In genomic region chr4:62207851-62208695, GRCm38 (mm10) we compare ENCODE assay signal across 8 mouse cellular contexts. TPM values are rescaled to one million over a fixed set of nuclear protein-coding genes. Genes with fewer than 3 reads are reported as not detected.
DNase-seq lines count a peak whose midpoint lies in the region; ATAC-seq and TF ChIP-seq lines count a peak whose summit lies in the region.

No protein-coding gene starts in this region.

- H3K36me3 ChIP-seq in forebrain, embryonic 10.5 days (replicated peaks): peaks cover 28% of the 10 kb centered on the region
- peaks cover 18% of the 10 kb centered on the region for H3K36me3 ChIP-seq in heart, embryonic 13.5 days
- peaks cover 9% of the 10 kb centered on the region; the same call in 1 of the 2 replicates for H3K36me3 ChIP-seq in kidney, postnatal 0 days (ENCODE audit: insufficient read depth, low read length)
- peaks cover 3% of the 10 kb centered on the region; the same call in 1 of the 2 replicates for H3K36me3 ChIP-seq in stomach, postnatal 0 days (ENCODE audit: control insufficient read depth, insufficient read depth, low read length)

- H3K9ac ChIP-seq in heart, embryonic 13.5 days: peak overlapping the region; percentile 85
- H3K9ac ChIP-seq in kidney, postnatal 0 days (ENCODE audit: low read depth, low read length): peak overlapping the region; percentile 79
- H3K9ac ChIP-seq in stomach, postnatal 0 days (ENCODE audit: low read length): peak overlapping the region; percentile 62

- H3K27ac ChIP-seq in forebrain, embryonic 10.5 days: peak overlapping the region; percentile 97
- H3K27ac ChIP-seq in heart, embryonic 13.5 days (replicated peaks): peak overlapping the region; percentile 90
- H3K27ac ChIP-seq in kidney, postnatal 0 days: peak overlapping the region; percentile 83
- peak overlapping the region; percentile 89 for H3K27ac ChIP-seq in stomach, postnatal 0 days (replicated peaks)

- TF ChIP-seq CTCF in kidney, postnatal 0 days (IDR thresholded peaks at IDR 0.05; ENCODE audit: low read depth): peak; percentile 13; the same call in 1 of the 2 replicates
- TF ChIP-seq CTCF in stomach, postnatal 0 days (IDR thresholded peaks at IDR 0.05; ENCODE audit: low read depth): no peak

- peak; percentile 92 for ATAC-seq in heart, embryonic 13.5 days (ENCODE audit: extremely low read depth, insufficient number of reproducible peaks, low FRiP score, low TSS enrichment)
- peak; percentile 97 for ATAC-seq in kidney, postnatal 0 days (replicated peaks; ENCODE audit: low FRiP score, low read depth)
- ATAC-seq in stomach, postnatal 0 days (ENCODE audit: low FRiP score, low TSS enrichment): peak; percentile 97

- DNase-seq in thymus, postnatal 14 days: peak; percentile 3
- DNase-seq in thymus, postnatal 0 days (ENCODE audit: low spot score): no peak
- peak; percentile 88 for DNase-seq in forebrain, embryonic 10.5 days (ENCODE audit: extremely low spot score, low spot score)
- DNase-seq in kidney, postnatal 0 days (ENCODE audit: low spot score): peak; percentile 92
- DNase-seq in liver: peak; percentile 71
- peak; percentile 91 for DNase-seq in neural tube, embryonic 10.5 days (ENCODE audit: extremely low spot score, low spot score)
- DNase-seq in stomach, postnatal 0 days (ENCODE audit: low spot score): peak; percentile 88

- no peaks in the 10 kb centered on the region for H3K27me3 ChIP-seq in forebrain, embryonic 10.5 days (ENCODE audit: poor library complexity, severe bottlenecking)
- no peaks in the 10 kb centered on the region for H3K27me3 ChIP-seq in heart, embryonic 13.5 days (replicated peaks)
- H3K27me3 ChIP-seq in kidney, postnatal 0 days (ENCODE audit: insufficient read depth, low read length): no peaks in the 10 kb centered on the region
- H3K27me3 ChIP-seq in stomach, postnatal 0 days (ENCODE audit: control insufficient read depth, insufficient read depth, low read length): no peaks in the 10 kb centered on the region

- H3K4me1 ChIP-seq in forebrain, embryonic 10.5 days: peaks cover 25% of the 10 kb centered on the region
- H3K4me1 ChIP-seq in heart, embryonic 13.5 days: peaks cover 16% of the 10 kb centered on the region
- H3K4me1 ChIP-seq in kidney, postnatal 0 days (replicated peaks; ENCODE audit: insufficient read depth, low read length): peaks cover 3% of the 10 kb centered on the region; the same call in 1 of the 2 replicates
- H3K4me1 ChIP-seq in stomach, postnatal 0 days (replicated peaks; ENCODE audit: control insufficient read depth, insufficient read depth): peaks cover 3% of the 10 kb centered on the region; the same call in 1 of the 2 replicates

- WGBS in forebrain, embryonic 10.5 days: under 1% methylated on average over 45 of the region's 45 CpGs
- 1% methylated on average over 45 of the region's 45 CpGs for WGBS in heart, embryonic 13.5 days
- under 1% methylated on average over 45 of the region's 45 CpGs for WGBS in kidney, postnatal 0 days
- WGBS in stomach, postnatal 0 days: under 1% methylated on average over 45 of the region's 45 CpGs

- peak overlapping the region; percentile 78 for H3K4me3 ChIP-seq in forebrain, embryonic 10.5 days
- peak overlapping the region; percentile 69 for H3K4me3 ChIP-seq in heart, embryonic 13.5 days
- peak overlapping the region; percentile 61 for H3K4me3 ChIP-seq in kidney, postnatal 0 days (replicated peaks; ENCODE audit: low read depth, low read length)
- peak overlapping the region; percentile 64 for H3K4me3 ChIP-seq in stomach, postnatal 0 days (ENCODE audit: low read depth, low read length)

- no peak for TF ChIP-seq EP300 in stomach, postnatal 0 days (optimal IDR thresholded peaks at IDR 0.05)

- peak overlapping the region; percentile 72 for H3K4me2 ChIP-seq in heart, embryonic 13.5 days
- H3K4me2 ChIP-seq in kidney, postnatal 0 days (ENCODE audit: low read length): peak overlapping the region; percentile 61
- peak overlapping the region; percentile 58 for H3K4me2 ChIP-seq in stomach, postnatal 0 days (replicated peaks; ENCODE audit: low read depth)

- no peaks in the 10 kb centered on the region; the same call in 1 of the 2 replicates for H3K9me3 ChIP-seq in forebrain, embryonic 10.5 days
- no peaks in the 10 kb centered on the region for H3K9me3 ChIP-seq in heart, embryonic 13.5 days
- H3K9me3 ChIP-seq in kidney, postnatal 0 days (replicated peaks; ENCODE audit: low read length): no peaks in the 10 kb centered on the region
- no peaks in the 10 kb centered on the region for H3K9me3 ChIP-seq in stomach, postnatal 0 days (ENCODE audit: control insufficient read depth, low read length)

RNA-seq across cellular contexts. Expression of gene Zfp37, which starts 22.8 kb away (rescaled TPM):
- 0.59 and 0.68 TPM in 2 replicates for polyA plus RNA-seq in thymus, postnatal 0 days (2015; fragmentation: Nextera tagmentation; extraction: Ambion mirVana)
- polyA plus RNA-seq in forebrain, embryonic 10.5 days (2016; fragmentation: Nextera tagmentation; extraction: Ambion mirVana): 19.7 and 22.1 TPM in 2 replicates
- polyA plus RNA-seq in heart, embryonic 13.5 days (2015; fragmentation: Nextera tagmentation; extraction: Ambion mirVana): 6.7 and 6.9 TPM in 2 replicates
- polyA plus RNA-seq in kidney, postnatal 0 days (2015; fragmentation: Nextera tagmentation; extraction: Ambion mirVana): 6.6 and 7.0 TPM in 2 replicates
- 2.9 and 3.2 TPM in 2 replicates for polyA plus RNA-seq in stomach, postnatal 0 days (2015; fragmentation: Nextera tagmentation; extraction: Ambion mirVana)

RNA-seq across cellular contexts. Expression of gene Slc31a2, which starts 54.3 kb away (rescaled TPM):
- 9.5 and 10.7 TPM in 2 replicates for polyA plus RNA-seq in thymus, postnatal 0 days (2015; fragmentation: Nextera tagmentation; extraction: Ambion mirVana)
- polyA plus RNA-seq in forebrain, embryonic 10.5 days (2016; fragmentation: Nextera tagmentation; extraction: Ambion mirVana): 8.6 and 10.1 TPM in 2 replicates
- polyA plus RNA-seq in heart, embryonic 13.5 days (2015; fragmentation: Nextera tagmentation; extraction: Ambion mirVana): 19.7 and 20.3 TPM in 2 replicates
- polyA plus RNA-seq in kidney, postnatal 0 days (2015; fragmentation: Nextera tagmentation; extraction: Ambion mirVana): 18.1 and 19.3 TPM in 2 replicates
- 32.6 and 35.7 TPM in 2 replicates for polyA plus RNA-seq in stomach, postnatal 0 days (2015; fragmentation: Nextera tagmentation; extraction: Ambion mirVana)

RNA-seq across cellular contexts. Expression of gene Mup21, which starts 57.4 kb away (rescaled TPM):
- not detected in 2 replicates for polyA plus RNA-seq in thymus, postnatal 0 days (2015; fragmentation: Nextera tagmentation; extraction: Ambion mirVana)
- not detected in 2 replicates for polyA plus RNA-seq in forebrain, embryonic 10.5 days (2016; fragmentation: Nextera tagmentation; extraction: Ambion mirVana)
- polyA plus RNA-seq in heart, embryonic 13.5 days (2015; fragmentation: Nextera tagmentation; extraction: Ambion mirVana): not detected in 2 replicates
- not detected in 2 replicates for polyA plus RNA-seq in kidney, postnatal 0 days (2015; fragmentation: Nextera tagmentation; extraction: Ambion mirVana)
- polyA plus RNA-seq in stomach, postnatal 0 days (2015; fragmentation: Nextera tagmentation; extraction: Ambion mirVana): not detected in 2 replicates
